Mouse (Mus musculus) layer of hippocampus, adult 2 months (tissue): ENCODE results near the gene Prdx1. TPM values are rescaled to one million over a fixed set of nuclear protein-coding genes. Genes with fewer than 3 reads are reported as not detected.
A peak's percentile ranks its signal among the peaks of the same experiment; 100 is the strongest.

Experiments used
- DNase-seq, 2 experiments: peaks; one replicate each; pipeline ENCODE4 v3.0.0; 2022; ENCODE audit warnings: low spot score in 2 of 2
- H3K27ac ChIP-seq: fragments of 200-600 bp; 2 replicates; pipeline ENCODE4 v1.8.1; 2022
- H3K4me3 ChIP-seq: fragments of 200-600 bp; 2 replicates; pipeline ENCODE4 v1.8.1; 2022; ENCODE audit warnings: mild to moderate bottlenecking
- CTCF ChIP-seq: fragments of 200-600 bp; conservative IDR thresholded peaks from 2 replicates; pipeline ENCODE4 v1.8.1; 2022; ENCODE audit warnings: antibody characterized with exemption, mild to moderate bottlenecking, moderate library complexity
- total RNA-seq, 2 experiments: library from RNA; stranded (reverse); gene quantifications; 2 replicates each; pipeline ENCODE4 v1.2.3; 2021

The Prdx1 gene
- total RNA-seq, 2 experiments from 2014 or later = 143 to 151 TPM

- no peak; the same call in 1 of the 2 replicates for TF ChIP-seq CTCF
- DNase-seq = no peak
- Histone ChIP-seq H3K27ac (peak overlapping the region; percentile 87), H3K4me3 (peak overlapping the region; percentile 67)
These were observed 35.8 kb downstream of the Prdx1 start for GRCm38 (mm10) chr4:116721098-116721628.

GRCm38 (mm10) chr4:116722230-116722629 lies 36.9 kb downstream of the Prdx1 start:
- H3K4me3 ChIP-seq = no peak overlapping the region
- no peak overlapping the region; the same call in 1 of the 2 replicates for H3K27ac ChIP-seq
- no peak for DNase-seq
- TF ChIP-seq CTCF = no peak

DNA sequence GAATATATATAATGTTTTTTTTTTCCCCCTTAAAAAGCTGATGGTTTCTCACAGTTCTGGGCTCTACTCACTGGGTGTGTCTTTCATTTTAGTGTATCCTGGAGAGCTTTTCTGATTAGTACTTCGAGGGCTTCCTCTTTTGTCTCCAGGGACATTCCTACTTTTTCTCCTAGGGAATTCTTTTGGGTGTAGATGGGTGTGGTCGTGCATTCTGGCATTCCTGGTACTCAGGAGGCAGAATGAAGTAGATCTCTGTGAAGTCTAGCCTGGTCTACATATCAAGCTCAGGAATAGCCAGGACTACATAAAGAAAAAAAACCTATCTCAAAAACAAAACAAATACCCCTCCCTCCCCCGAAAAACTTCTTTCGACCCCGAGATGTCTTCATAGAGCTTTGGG lies 40.1 kb downstream of the Prdx1 start:
- no peak for TF ChIP-seq CTCF
- no peak overlapping the region for H3K27ac ChIP-seq
- no peak for DNase-seq
- no peak overlapping the region for H3K4me3 ChIP-seq

GRCm38 (mm10) chr4:116727401-116727800 lies 42.1 kb downstream of the Prdx1 start:
- no peak for DNase-seq
- TF ChIP-seq CTCF = no peak
- no peak overlapping the region for H3K27ac ChIP-seq
- H3K4me3 ChIP-seq = no peak overlapping the region

- no peak for TF ChIP-seq CTCF
- Histone ChIP-seq H3K27ac (no peak overlapping the region), H3K4me3 (no peak overlapping the region)
- DNase-seq = no peak
These were observed 44.2 kb downstream of the Prdx1 start for GRCm38 (mm10) chr4:116729532-116729931.

DNA sequence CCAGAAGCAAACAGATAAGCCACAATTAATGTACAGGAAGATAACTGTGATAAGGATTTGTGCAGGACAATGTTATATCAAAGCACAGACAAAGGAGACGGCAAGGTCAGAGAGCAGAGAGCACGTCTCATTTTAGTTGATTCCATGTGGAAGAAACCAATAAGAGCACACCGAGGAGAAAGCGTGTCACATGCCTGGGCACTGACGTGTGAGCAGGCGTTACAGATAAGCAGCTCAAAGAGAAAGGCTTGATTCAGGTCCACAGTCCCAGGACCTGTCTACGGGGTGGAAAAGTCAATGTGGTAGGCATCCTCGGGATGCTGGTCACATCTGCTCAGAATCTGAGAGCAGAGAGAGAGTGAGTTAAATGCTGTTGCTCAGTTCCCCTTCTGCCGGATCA lies 45.7 kb downstream of the Prdx1 start:
- Histone ChIP-seq H3K27ac (no peak overlapping the region), H3K4me3 (no peak overlapping the region)
- DNase-seq = no peak
- no peak for TF ChIP-seq CTCF

GRCm38 (mm10) chr4:116732355-116732754 lies 47.0 kb downstream of the Prdx1 start:
- TF ChIP-seq CTCF = no peak
- H3K27ac ChIP-seq = no peak overlapping the region
- no peak overlapping the region for H3K4me3 ChIP-seq
- no peak for DNase-seq

DNA sequence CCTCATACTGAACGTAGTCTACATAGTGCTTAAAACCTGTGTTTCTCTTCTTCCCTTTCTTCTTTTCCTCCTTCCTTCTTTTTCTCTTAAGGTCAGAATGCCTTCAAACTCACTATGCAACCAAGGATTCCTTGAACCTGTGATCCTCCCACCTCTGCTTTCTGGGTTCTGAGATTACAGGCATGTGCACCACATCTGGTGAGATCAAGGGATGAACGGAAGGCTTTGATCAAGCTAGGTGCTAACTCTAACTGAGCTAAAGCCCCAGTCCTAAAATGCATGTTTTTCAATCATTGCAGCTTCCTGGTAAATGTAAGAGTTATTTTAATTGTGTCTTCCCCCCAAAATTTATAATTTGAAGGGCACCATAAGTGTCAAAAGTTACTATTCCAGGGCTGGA lies 49.7 kb downstream of the Prdx1 start:
- DNase-seq = no peak
- H3K4me3 ChIP-seq = no peak overlapping the region
- no peak overlapping the region for H3K27ac ChIP-seq
- TF ChIP-seq CTCF = no peak

- Histone ChIP-seq H3K27ac (no peak overlapping the region), H3K4me3 (no peak overlapping the region)
- no peak for DNase-seq
- TF ChIP-seq CTCF = no peak
These were observed 53.8 kb downstream of the Prdx1 start for GRCm38 (mm10) chr4:116738972-116739751.

DNA sequence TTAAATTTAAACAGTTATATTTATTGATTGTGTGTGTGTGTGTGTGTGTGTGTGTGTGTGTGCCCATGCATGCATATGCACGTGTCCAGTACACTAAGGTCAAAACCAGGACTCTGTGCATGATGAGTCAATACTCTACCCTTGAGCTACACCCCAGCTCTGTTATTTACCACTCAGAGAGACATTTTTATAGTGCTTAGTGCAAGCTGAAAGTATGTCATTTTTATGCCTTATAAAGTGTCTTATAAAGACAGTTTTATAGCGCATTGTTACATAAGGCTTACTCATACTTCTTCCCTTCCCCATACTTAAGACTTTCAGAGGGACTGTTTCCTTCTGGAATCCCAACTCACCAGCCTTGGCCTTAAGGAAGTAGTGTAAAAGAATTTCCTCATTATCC lies 64.4 kb downstream of the Prdx1 start:
- no peak overlapping the region for H3K27ac ChIP-seq
- no peak for TF ChIP-seq CTCF
- no peak for DNase-seq
- H3K4me3 ChIP-seq = no peak overlapping the region

Other genes starting within 250 kb of the Prdx1 start
- 10 to 100 TPM; 88.7 to 98.0 TPM for gene Mast2, start 221.4 kb upstream of the Prdx1 start, total RNA-seq
- 10 to 100 TPM; 17.5 to 20.1 TPM for gene Ipp, start 178.0 kb upstream of the Prdx1 start, total RNA-seq
- gene Tmem69, start 129.6 kb upstream of the Prdx1 start, total RNA-seq = 10 to 100 TPM; 11.4 to 13.3 TPM
- 10 to 100 TPM; 38.2 to 45.0 TPM for gene Gpbp1l1, start 127.9 kb upstream of the Prdx1 start, total RNA-seq
- 1 to 10 TPM; 5.7 to 7.4 TPM for gene Ccdc17, start 88.9 kb upstream of the Prdx1 start, total RNA-seq
- gene Nasp, start 57.6 kb upstream of the Prdx1 start, total RNA-seq = 10 to 100 TPM; 28.0 to 32.5 TPM
- gene Akr1a1, start 33.9 kb upstream of the Prdx1 start, total RNA-seq = 100 to 1,000 TPM; 376 to 387 TPM
- 10 to 100 TPM; 16.4 to 20.8 TPM for gene Mmachc, start 22.9 kb downstream of the Prdx1 start, total RNA-seq
- gene Ccdc163, start 23.0 kb downstream of the Prdx1 start, total RNA-seq = 1 to 10 TPM; 3.9 to 6.0 TPM
- gene Tesk2, start 35.4 kb downstream of the Prdx1 start, total RNA-seq = 1 to 10 TPM; 4.2 to 4.8 TPM
- 10 to 100 TPM; 14.0 to 16.2 TPM for gene Toe1, start 122.1 kb downstream of the Prdx1 start, total RNA-seq
- gene Mutyh, start 122.2 kb downstream of the Prdx1 start, total RNA-seq = 1 to 10 TPM; 3.1 to 3.2 TPM
- 1 to 10 TPM; 6.4 to 6.9 TPM for gene Hpdl, start 136.2 kb downstream of the Prdx1 start, total RNA-seq
- gene Zswim5, start 191.8 kb downstream of the Prdx1 start, total RNA-seq = 10 to 100 TPM; 15.6 to 17.1 TPM